Mouse (Mus musculus) forebrain, postnatal 0 days (tissue): ENCODE results near the gene Pomp. TPM values are rescaled to one million over a fixed set of nuclear protein-coding genes. Genes with fewer than 3 reads are reported as not detected.
A peak's percentile ranks its signal among the peaks of the same experiment; 100 is the strongest.

Experiments used
- ATAC-seq: fragments of 200-750 bp; cut with Nextera tagmentation; 2 replicates; pipeline ENCODE4 v1.8.0; 2017; ENCODE audit warnings: mild to moderate bottlenecking, moderate library complexity
- DNase-seq: peaks from one replicate; pipeline ENCODE4 v3.0.0-alpha.2; 2015
- H3K27ac ChIP-seq: fragments of 300-500 bp; sonication (generic); 2 replicates; pipeline ENCODE4 v1.5.1; 2014; ENCODE audit warnings: low read depth, mild to moderate bottlenecking, antibody characterized with exemption, low read length, moderate library complexity, mixed read lengths
- H3K27me3 ChIP-seq: fragments of 300-500 bp; sonication (generic); 2 replicates; pipeline ENCODE4 v1.6.1; 2014; ENCODE audit warnings: mild to moderate bottlenecking, low read length, mixed read lengths; ENCODE audit not compliant: insufficient read depth
- H3K36me3 ChIP-seq: fragments of 300-500 bp; sonication (generic); 2 replicates; pipeline ENCODE4 v1.6.1; 2014; ENCODE audit warnings: mild to moderate bottlenecking, moderate library complexity; ENCODE audit not compliant: insufficient read depth
- H3K4me1 ChIP-seq: fragments of 300-500 bp; sonication (generic); 2 replicates; pipeline ENCODE4 v1.6.1; 2014; ENCODE audit warnings: antibody characterized with exemption; ENCODE audit not compliant: insufficient read depth
- H3K4me2 ChIP-seq: fragments of 300-500 bp; sonication (generic); 2 replicates; pipeline ENCODE4 v1.6.1; 2014; ENCODE audit warnings: low read depth, mild to moderate bottlenecking, moderate library complexity
- H3K4me3 ChIP-seq: fragments of 300-500 bp; sonication (generic); 2 replicates; pipeline ENCODE4 v1.5.1; 2014; ENCODE audit warnings: low read depth, low read length, mixed read lengths
- H3K9ac ChIP-seq: fragments of 300-500 bp; sonication (generic); 2 replicates; pipeline ENCODE4 v1.6.1; 2014; ENCODE audit warnings: mild to moderate bottlenecking
- H3K9me3 ChIP-seq: fragments of 300-500 bp; sonication (generic); 2 replicates; pipeline ENCODE4 v1.6.1; 2016; ENCODE audit warnings: low read length
- CTCF ChIP-seq: sonication (generic); IDR thresholded peaks from 2 replicates; pipeline ENCODE4 v1.5.1; 2016; ENCODE audit warnings: antibody characterized with exemption, control low read depth, low read depth
- WGBS: fragments of 180-500 bp; shearing (Covaris S2); extraction: QIAGEN DNeasy Blood & Tissue Kit; methylation state at CpG from one replicate; pipeline ENCODE4 v1.1.7; 2014; 5-methylcytosine and 5-hydroxymethylcytosine counted together
- polyA plus RNA-seq: library from polyadenylated mRNA; unstranded; fragments of >200 nt; fragmentation: Nextera tagmentation; extraction: Ambion mirVana; gene quantifications from 2 replicates; pipeline ENCODE4 v1.2.1, GENCODE M21; 2015
- total RNA-seq: library from RNA; depleted of rRNA; stranded (reverse); fragments of >200 nt; gene quantifications from 2 replicates; pipeline ENCODE4 v1.2.3, GENCODE M21; 2014; rRNA removed

Pomp gene
- total RNA-seq (419 and 481 TPM in 2 replicates), polyA plus RNA-seq (513 and 619 TPM in 2 replicates)

GRCm38 (mm10) chr5:147860449-147861261 is at the start of gene Pomp:
Gene Pomp (plus strand): TSS chr5:147860461.
- ATAC-seq (peak; percentile 98), DNase-seq (peak; percentile 93)
- Histone ChIP-seq H3K4me1 (peaks cover 12% of the 10 kb centered on the region; the same call in 1 of the 2 replicates), H3K4me3 (peak within 1 kb of the TSS; percentile 72), H3K9me3 (no peaks in the 10 kb centered on the region), H3K9ac (peak within 1 kb of the TSS; percentile 78), H3K4me2 (peak within 1 kb of the TSS; percentile 89), H3K27ac (peak within 1 kb of the TSS; percentile 89), H3K27me3 (no peaks in the 10 kb centered on the region), H3K36me3 (peaks cover 31% of the 10 kb centered on the region)
- no peak for TF ChIP-seq CTCF
- WGBS: 1% methylated on average over 68 of the region's 68 CpGs

DNA sequence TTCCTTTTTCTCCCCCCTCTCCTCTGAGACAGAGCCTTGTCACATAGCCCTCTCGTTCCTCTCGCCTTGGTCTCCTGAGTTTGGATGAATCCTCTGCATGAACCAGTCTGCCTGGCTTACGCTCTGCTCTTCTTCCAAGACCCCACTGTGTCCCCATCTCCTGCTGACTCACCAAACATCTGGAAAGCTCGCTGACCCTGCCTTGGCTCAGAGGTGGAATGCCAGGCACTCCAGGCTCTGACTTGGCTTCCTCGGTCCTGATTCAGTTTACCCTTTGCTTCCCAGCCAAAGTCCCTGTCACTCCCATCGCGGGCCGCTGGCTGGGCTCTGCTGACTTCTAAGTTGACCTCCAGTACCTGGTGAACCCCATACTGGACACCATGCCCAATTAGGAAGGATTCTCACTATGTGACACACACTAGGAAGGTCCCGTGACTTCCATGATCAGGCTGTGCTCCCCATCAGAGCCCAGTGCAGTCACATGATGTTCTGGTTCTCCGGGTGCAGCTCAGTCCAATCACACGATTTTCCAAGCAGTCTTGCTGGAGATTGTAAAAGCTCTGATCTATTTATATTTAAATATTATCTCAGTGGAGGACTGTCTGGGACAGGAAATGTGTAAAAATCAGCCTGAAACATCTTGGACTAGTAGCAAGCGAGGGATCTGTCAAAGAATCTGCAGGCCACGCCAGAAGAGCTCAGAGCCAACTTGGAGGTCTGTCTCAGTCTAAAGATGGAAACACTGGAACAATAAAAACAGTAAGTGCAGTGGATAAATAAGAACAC is 47.8 kb upstream of the Pomp start:
- H3K4me1 ChIP-seq: no peaks in the 10 kb centered on the region
- WGBS: 84% methylated on average over 13 of the region's 13 CpGs
- H3K9ac ChIP-seq: no peak overlapping the region
- ATAC-seq: no peak
- H3K36me3 ChIP-seq: no peaks in the 10 kb centered on the region
- H3K27me3 ChIP-seq: no peaks in the 10 kb centered on the region
- no peak for TF ChIP-seq CTCF
- no peak overlapping the region for H3K4me3 ChIP-seq
- DNase-seq: no peak
- H3K4me2 ChIP-seq: no peak overlapping the region
- peak overlapping the region; percentile 21; the same call in 1 of the 2 replicates for H3K27ac ChIP-seq
- no peaks in the 10 kb centered on the region for H3K9me3 ChIP-seq

- no peak for TF ChIP-seq CTCF
- 84% methylated on average over 13 of the region's 13 CpGs for WGBS
- Histone ChIP-seq H3K9me3 (0 out of 2 replicates have a peak, but pooled peaks cover 5% of the 10 kb centered on the region), H3K4me1 (no peaks in the 10 kb centered on the region), H3K4me3 (no peak overlapping the region), H3K4me2 (no peak overlapping the region), H3K36me3 (no peaks in the 10 kb centered on the region), H3K9ac (no peak overlapping the region), H3K27me3 (no peaks in the 10 kb centered on the region), H3K27ac (no peak overlapping the region)
- DNase-seq (no peak), ATAC-seq (no peak)
These were observed 45.3 kb upstream of the Pomp start for GRCm38 (mm10) chr5:147814971-147815370.

DNA sequence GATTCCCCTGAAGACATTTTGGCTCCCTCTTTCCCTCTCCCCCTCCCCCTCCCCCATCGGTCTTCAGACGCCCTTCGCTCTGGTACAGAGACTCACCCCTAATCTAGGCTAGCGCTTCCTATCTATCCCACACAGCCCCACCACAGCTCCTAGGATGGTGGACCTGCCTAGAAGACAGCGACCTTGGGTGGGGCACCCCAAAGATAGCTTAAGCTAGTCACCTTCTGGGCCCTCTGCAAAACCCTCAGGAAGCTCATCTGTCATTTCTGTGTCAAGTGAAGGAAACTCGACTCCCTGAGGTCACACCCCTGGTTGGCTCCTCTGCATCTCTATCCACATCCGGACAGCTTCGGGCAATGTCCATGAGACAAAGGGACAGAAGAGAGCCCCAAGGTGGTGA is 44.7 kb upstream of the Pomp start:
- Histone ChIP-seq H3K4me3 (no peak overlapping the region), H3K4me1 (no peaks in the 10 kb centered on the region), H3K36me3 (no peaks in the 10 kb centered on the region), H3K9me3 (0 out of 2 replicates have a peak, but pooled peaks cover 5% of the 10 kb centered on the region), H3K27me3 (no peaks in the 10 kb centered on the region), H3K4me2 (no peak overlapping the region), H3K9ac (no peak overlapping the region), H3K27ac (no peak overlapping the region)
- TF ChIP-seq CTCF: no peak
- ATAC-seq (no peak), DNase-seq (no peak)
- WGBS: 89% methylated on average over 8 of the region's 8 CpGs

DNA sequence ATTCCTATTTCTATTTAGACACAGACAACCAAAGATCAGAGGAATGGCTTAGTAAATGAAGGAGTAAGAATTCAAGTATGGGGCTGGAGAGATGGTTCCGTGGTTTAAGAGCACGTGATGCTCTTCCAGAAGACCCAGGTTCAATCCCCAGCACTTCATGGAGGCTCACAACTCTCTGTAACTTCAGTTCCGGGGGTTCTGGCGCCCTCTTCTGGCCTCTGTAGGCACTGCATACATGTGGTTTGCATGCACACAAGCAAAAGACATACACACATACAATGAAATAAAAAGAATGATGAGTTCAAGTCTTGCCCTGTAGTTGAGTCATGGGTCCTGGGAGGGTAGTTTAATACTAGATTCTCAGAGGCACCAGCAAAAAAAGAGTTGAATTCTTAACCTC is 43.8 kb upstream of the Pomp start:
- Histone ChIP-seq H3K4me1 (no peaks in the 10 kb centered on the region), H3K4me2 (no peak overlapping the region), H3K4me3 (no peak overlapping the region), H3K27me3 (no peaks in the 10 kb centered on the region), H3K9me3 (0 out of 2 replicates have a peak, but pooled peaks cover 5% of the 10 kb centered on the region), H3K9ac (no peak overlapping the region), H3K27ac (no peak overlapping the region), H3K36me3 (no peaks in the 10 kb centered on the region)
- TF ChIP-seq CTCF: no peak
- DNase-seq (no peak), ATAC-seq (no peak)
- 76% methylated on average over 4 of the region's 4 CpGs for WGBS

DNA sequence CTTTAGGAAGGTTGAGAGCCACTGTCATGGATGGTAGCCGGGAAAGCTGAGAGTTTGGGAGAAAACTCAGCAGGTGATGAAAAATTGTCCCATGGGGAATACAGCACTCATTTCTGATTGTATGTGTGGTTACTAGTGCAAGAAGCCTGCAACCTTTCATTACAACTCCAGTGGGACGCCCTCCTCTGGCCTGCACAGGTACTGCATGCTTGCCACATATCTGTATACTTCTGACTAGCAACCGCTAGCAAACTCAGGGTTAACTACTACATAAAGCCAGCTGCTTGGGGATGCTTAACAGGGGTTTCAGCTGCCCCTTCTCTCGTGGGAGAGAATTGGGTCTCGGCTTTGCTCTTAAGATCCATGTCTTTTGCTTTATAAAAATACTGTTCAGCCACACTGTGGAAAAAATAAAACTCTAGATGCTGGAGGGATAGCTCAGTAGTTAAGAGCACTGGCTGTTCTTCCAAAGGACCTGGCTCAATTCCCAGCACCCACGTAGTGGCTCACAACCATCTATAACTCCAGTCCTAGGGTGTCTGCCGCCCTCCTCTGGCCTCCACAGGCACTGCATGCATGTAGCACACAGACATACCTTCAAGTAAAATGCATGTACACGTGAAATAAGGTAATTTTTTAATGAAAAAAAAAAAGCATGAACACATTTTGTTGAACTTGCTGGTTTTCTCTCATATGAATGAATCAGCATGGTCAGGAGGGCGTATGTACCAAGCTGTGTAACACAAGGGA is 42.3 kb upstream of the Pomp start:
- Histone ChIP-seq H3K9ac (no peak overlapping the region), H3K9me3 (0 out of 2 replicates have a peak, but pooled peaks cover 5% of the 10 kb centered on the region), H3K4me2 (no peak overlapping the region), H3K4me3 (no peak overlapping the region), H3K27ac (no peak overlapping the region), H3K27me3 (no peaks in the 10 kb centered on the region), H3K36me3 (no peaks in the 10 kb centered on the region), H3K4me1 (no peaks in the 10 kb centered on the region)
- ATAC-seq: no peak
- TF ChIP-seq CTCF: no peak; the same call in 1 of the 2 replicates
- WGBS: 91% methylated on average over 9 of the region's 9 CpGs
- DNase-seq: no peak
